Mouse (Mus musculus): ENCODE results near the gene Nars2. TPM values are rescaled to one million over a fixed set of nuclear protein-coding genes. Genes with fewer than 3 reads are reported as not detected.

Gene Nars2
- polyA plus RNA-seq, 1 experiment from 2014 or later, result 28.0 TPM

GRCm38 (mm10) chr7:96975914-96976313 lies 24.6 kb downstream of the Nars2 start:
- DNase-seq (ENCODE audit: extremely low spot score, low spot score), result no peak
- H3K27ac ChIP-seq, result no peak overlapping the region
- H3K4me1 ChIP-seq, result peaks cover 7% of the 10 kb centered on the region; the same call in 1 of the 2 replicates
- no peaks in the 10 kb centered on the region for H3K27me3 ChIP-seq (ENCODE audit: poor library complexity, severe bottlenecking)
- H3K36me3 ChIP-seq (replicated peaks), result peaks cover 7% of the 10 kb centered on the region
- H3K9me3 ChIP-seq, result no peaks in the 10 kb centered on the region
- H3K4me3 ChIP-seq, result no peak overlapping the region
- 92% methylated on average over 5 of the region's 5 CpGs for WGBS

DNA sequence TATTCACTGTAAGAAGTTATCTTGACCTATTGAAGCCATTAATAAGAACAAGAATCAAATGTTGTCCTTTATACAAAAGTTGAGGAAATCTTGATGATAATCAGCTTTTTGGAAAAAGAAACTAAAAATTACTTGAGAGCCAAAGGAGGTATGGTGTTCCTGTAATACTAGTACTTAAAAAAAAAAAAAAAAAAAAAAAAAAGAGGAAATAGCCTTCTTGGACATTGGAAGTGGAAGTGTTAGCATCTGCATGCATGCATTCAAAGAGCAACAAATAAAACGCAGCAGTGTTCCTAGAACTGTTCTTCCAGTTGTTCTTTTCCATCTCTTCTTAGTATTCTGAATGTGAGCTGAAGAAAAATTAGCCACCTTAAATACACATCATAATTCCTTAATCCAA lies 25.9 kb downstream of the Nars2 start:
- 95% methylated on average over 1 of the region's 1 CpGs for WGBS
- Histone ChIP-seq H3K27ac (no peak overlapping the region), H3K27me3 (ENCODE audit: poor library complexity, severe bottlenecking) (no peaks in the 10 kb centered on the region), H3K4me3 (no peak overlapping the region), H3K36me3 (replicated peaks) (peaks cover 7% of the 10 kb centered on the region), H3K9me3 (no peaks in the 10 kb centered on the region), H3K4me1 (peaks cover 7% of the 10 kb centered on the region; the same call in 1 of the 2 replicates)
- no peak for DNase-seq (ENCODE audit: extremely low spot score, low spot score)

GRCm38 (mm10) chr7:96981366-96981765 lies 30.1 kb downstream of the Nars2 start:
- Histone ChIP-seq H3K9me3 (no peaks in the 10 kb centered on the region), H3K27ac (no peak overlapping the region), H3K36me3 (replicated peaks) (no peaks in the 10 kb centered on the region), H3K27me3 (ENCODE audit: poor library complexity, severe bottlenecking) (no peaks in the 10 kb centered on the region), H3K4me3 (no peak overlapping the region), H3K4me1 (peaks cover 20% of the 10 kb centered on the region)
- 93% methylated on average over 2 of the region's 2 CpGs for WGBS
- no peak for DNase-seq (ENCODE audit: extremely low spot score, low spot score)

DNA sequence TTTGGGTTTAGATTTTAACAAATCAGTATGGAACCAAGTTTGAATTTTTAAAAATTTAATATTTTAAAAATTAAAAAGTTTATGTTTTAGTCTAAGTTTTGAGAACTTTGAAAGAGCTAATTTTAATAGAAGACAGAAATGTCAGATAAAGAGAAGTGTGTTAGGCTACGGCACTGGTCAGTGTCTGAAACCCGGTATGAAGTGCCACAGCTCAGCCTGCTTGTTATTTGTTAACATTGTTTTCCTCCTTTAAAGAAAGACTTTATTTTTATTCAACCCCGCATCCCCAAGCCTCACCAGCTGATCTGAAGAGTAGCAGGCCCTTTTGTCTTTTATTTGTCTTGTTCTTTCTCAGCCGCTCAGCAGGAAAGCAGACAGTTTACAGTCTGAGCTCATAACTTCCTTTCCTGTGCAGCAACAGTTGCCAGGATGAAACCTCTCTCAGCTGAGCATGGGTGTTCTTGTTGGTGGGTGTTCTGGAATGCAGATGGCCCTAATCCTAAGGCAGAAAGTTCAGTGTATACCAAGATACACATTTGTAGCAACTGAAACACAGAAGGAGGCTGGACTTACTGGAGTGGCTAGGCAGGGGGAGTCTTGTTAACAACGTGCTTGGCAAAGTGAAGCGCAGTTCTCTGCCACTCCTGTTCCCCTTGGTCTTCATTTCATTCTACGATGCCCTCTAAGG lies 32.5 kb downstream of the Nars2 start:
- H3K27ac ChIP-seq, result no peak overlapping the region
- H3K4me3 ChIP-seq, result no peak overlapping the region
- 57% methylated on average over 7 of the region's 7 CpGs for WGBS
- no peaks in the 10 kb centered on the region for H3K9me3 ChIP-seq
- peaks cover under 1% of the 10 kb centered on the region; the same call in 1 of the 2 replicates for H3K36me3 ChIP-seq (replicated peaks)
- no peaks in the 10 kb centered on the region for H3K27me3 ChIP-seq (ENCODE audit: poor library complexity, severe bottlenecking)
- DNase-seq (ENCODE audit: extremely low spot score, low spot score), result no peak
- peaks cover 34% of the 10 kb centered on the region for H3K4me1 ChIP-seq

DNA sequence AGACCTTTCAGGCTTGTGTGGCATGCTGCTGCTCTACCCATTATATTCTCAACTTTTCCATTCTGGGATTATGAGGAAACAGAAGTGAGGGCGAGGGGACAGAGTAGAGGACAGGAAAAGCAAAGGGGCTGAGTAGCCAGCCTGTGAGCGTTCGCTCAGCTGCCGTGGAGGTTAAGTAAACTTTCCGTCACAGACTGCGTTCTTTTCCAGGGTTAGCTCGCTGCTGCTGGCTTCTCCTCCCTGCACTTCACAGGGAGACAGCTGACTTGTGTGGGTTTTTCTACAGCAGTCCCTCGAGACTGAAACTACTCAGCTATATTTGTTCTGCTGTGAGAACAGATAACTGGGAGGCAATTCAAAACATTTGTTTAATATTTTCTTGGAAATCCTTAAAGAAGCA lies 34.5 kb downstream of the Nars2 start:
- peaks cover 4% of the 10 kb centered on the region; the same call in 1 of the 2 replicates for H3K36me3 ChIP-seq (replicated peaks)
- no peak overlapping the region for H3K27ac ChIP-seq
- H3K27me3 ChIP-seq (ENCODE audit: poor library complexity, severe bottlenecking), result no peaks in the 10 kb centered on the region
- no peak overlapping the region for H3K4me3 ChIP-seq
- DNase-seq (ENCODE audit: extremely low spot score, low spot score), result no peak
- peaks cover 34% of the 10 kb centered on the region for H3K4me1 ChIP-seq
- H3K9me3 ChIP-seq, result no peaks in the 10 kb centered on the region
- WGBS, result 51% methylated on average over 8 of the region's 8 CpGs

- Histone ChIP-seq H3K36me3 (replicated peaks) (peaks cover 4% of the 10 kb centered on the region; the same call in 1 of the 2 replicates), H3K4me3 (no peak overlapping the region), H3K27me3 (ENCODE audit: poor library complexity, severe bottlenecking) (no peaks in the 10 kb centered on the region), H3K27ac (0 out of 2 replicates have a peak overlapping the region, but pooled peaks have one; percentile 35), H3K9me3 (no peaks in the 10 kb centered on the region), H3K4me1 (peaks cover 40% of the 10 kb centered on the region)
- WGBS, result 47% methylated on average over 9 of the region's 9 CpGs
- DNase-seq (ENCODE audit: extremely low spot score, low spot score), result peak; percentile 33
These were observed 35.6 kb downstream of the Nars2 start for GRCm38 (mm10) chr7:96986795-96987445.

GRCm38 (mm10) chr7:96987676-96988075 lies 36.4 kb downstream of the Nars2 start:
- no peaks in the 10 kb centered on the region for H3K9me3 ChIP-seq
- no peaks in the 10 kb centered on the region for H3K27me3 ChIP-seq (ENCODE audit: poor library complexity, severe bottlenecking)
- H3K4me1 ChIP-seq, result peaks cover 40% of the 10 kb centered on the region
- H3K27ac ChIP-seq, result no peak overlapping the region
- H3K4me3 ChIP-seq, result no peak overlapping the region
- WGBS, result 85% methylated on average over 4 of the region's 4 CpGs
- no peak for DNase-seq (ENCODE audit: extremely low spot score, low spot score)
- peaks cover 4% of the 10 kb centered on the region; the same call in 1 of the 2 replicates for H3K36me3 ChIP-seq (replicated peaks)

DNA sequence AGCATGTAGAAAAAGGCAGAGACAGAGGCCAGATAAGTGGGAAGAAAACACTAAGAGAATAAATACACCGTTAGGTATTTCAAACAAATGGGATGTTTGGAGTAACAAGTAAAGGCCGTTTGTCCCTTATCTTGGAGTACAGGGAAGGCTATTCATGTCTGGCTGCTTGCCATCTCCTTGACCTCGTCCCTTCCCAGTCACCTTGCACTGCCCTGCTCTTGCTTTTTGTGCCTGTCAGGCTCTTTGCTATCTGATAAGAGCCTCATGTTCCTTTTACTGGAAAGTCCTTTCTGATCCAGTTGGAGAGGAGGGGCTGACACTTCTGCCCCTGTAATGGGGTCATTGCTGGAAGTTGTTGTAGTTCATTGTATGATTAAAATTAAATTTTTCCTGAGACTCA lies 61.7 kb downstream of the Nars2 start:
- DNase-seq (ENCODE audit: extremely low spot score, low spot score), result no peak
- no peak overlapping the region for H3K27ac ChIP-seq
- H3K4me3 ChIP-seq, result no peak overlapping the region
- H3K9me3 ChIP-seq, result peaks cover 9% of the 10 kb centered on the region; the same call in 1 of the 2 replicates
- WGBS, result 89% methylated on average over 3 of the region's 3 CpGs
- H3K27me3 ChIP-seq (ENCODE audit: poor library complexity, severe bottlenecking), result no peaks in the 10 kb centered on the region
- H3K36me3 ChIP-seq (replicated peaks), result peaks cover 3% of the 10 kb centered on the region; the same call in 1 of the 2 replicates
- H3K4me1 ChIP-seq, result no peaks in the 10 kb centered on the region

- H3K36me3 ChIP-seq (replicated peaks), result peaks cover 3% of the 10 kb centered on the region; the same call in 1 of the 2 replicates
- 78% methylated on average over 4 of the region's 4 CpGs for WGBS
- H3K9me3 ChIP-seq, result peaks cover 9% of the 10 kb centered on the region; the same call in 1 of the 2 replicates
- H3K27ac ChIP-seq, result no peak overlapping the region
- H3K4me3 ChIP-seq, result no peak overlapping the region
- no peaks in the 10 kb centered on the region for H3K4me1 ChIP-seq
- H3K27me3 ChIP-seq (ENCODE audit: poor library complexity, severe bottlenecking), result no peaks in the 10 kb centered on the region
- DNase-seq (ENCODE audit: extremely low spot score, low spot score), result no peak
These were observed 66.7 kb downstream of the Nars2 start for GRCm38 (mm10) chr7:97018005-97018404.

- DNase-seq (ENCODE audit: extremely low spot score, low spot score), result no peak
- 92% methylated on average over 3 of the region's 3 CpGs for WGBS
- H3K27me3 ChIP-seq (ENCODE audit: poor library complexity, severe bottlenecking), result no peaks in the 10 kb centered on the region
- peaks cover 3% of the 10 kb centered on the region; the same call in 1 of the 2 replicates for H3K36me3 ChIP-seq (replicated peaks)
- H3K27ac ChIP-seq, result no peak overlapping the region
- peaks cover 9% of the 10 kb centered on the region; the same call in 1 of the 2 replicates for H3K9me3 ChIP-seq
- no peak overlapping the region for H3K4me3 ChIP-seq
- H3K4me1 ChIP-seq, result no peaks in the 10 kb centered on the region
These were observed 67.1 kb downstream of the Nars2 start for GRCm38 (mm10) chr7:97018418-97018817.

GRCm38 (mm10) chr7:97019303-97019702 lies 68.0 kb downstream of the Nars2 start:
- Histone ChIP-seq H3K9me3 (peaks cover 9% of the 10 kb centered on the region; the same call in 1 of the 2 replicates), H3K36me3 (replicated peaks) (no peaks in the 10 kb centered on the region; the same call in 1 of the 2 replicates), H3K4me3 (no peak overlapping the region), H3K27me3 (ENCODE audit: poor library complexity, severe bottlenecking) (no peaks in the 10 kb centered on the region), H3K4me1 (no peaks in the 10 kb centered on the region), H3K27ac (no peak overlapping the region)
- 94% methylated on average over 1 of the region's 1 CpGs for WGBS
- no peak for DNase-seq (ENCODE audit: extremely low spot score, low spot score)

GRCm38 (mm10) chr7:97026772-97027358 lies 75.6 kb downstream of the Nars2 start:
- H3K27ac ChIP-seq, result no peak overlapping the region
- H3K36me3 ChIP-seq (replicated peaks), result peaks cover 6% of the 10 kb centered on the region; the same call in 1 of the 2 replicates
- H3K4me3 ChIP-seq, result no peak overlapping the region
- no peaks in the 10 kb centered on the region for H3K27me3 ChIP-seq (ENCODE audit: poor library complexity, severe bottlenecking)
- WGBS, result 96% methylated on average over 5 of the region's 5 CpGs
- no peak for DNase-seq (ENCODE audit: extremely low spot score, low spot score)
- no peaks in the 10 kb centered on the region for H3K9me3 ChIP-seq
- H3K4me1 ChIP-seq, result peaks cover 2% of the 10 kb centered on the region

- peaks cover 9% of the 10 kb centered on the region for H3K4me1 ChIP-seq
- WGBS, result 94% methylated on average over 10 of the region's 10 CpGs
- no peaks in the 10 kb centered on the region for H3K27me3 ChIP-seq (ENCODE audit: poor library complexity, severe bottlenecking)
- no peak for DNase-seq (ENCODE audit: extremely low spot score, low spot score)
- H3K4me3 ChIP-seq, result no peak overlapping the region
- H3K36me3 ChIP-seq (replicated peaks), result peaks cover 10% of the 10 kb centered on the region; the same call in 1 of the 2 replicates
- H3K9me3 ChIP-seq, result no peaks in the 10 kb centered on the region
- no peak overlapping the region for H3K27ac ChIP-seq
These were observed 77.8 kb downstream of the Nars2 start for GRCm38 (mm10) chr7:97029151-97029550.

Measured in forebrain, embryonic 10.5 days (tissue).